18 mouse cellular contexts compared by ENCODE assay signal in the genomic region with DNA sequence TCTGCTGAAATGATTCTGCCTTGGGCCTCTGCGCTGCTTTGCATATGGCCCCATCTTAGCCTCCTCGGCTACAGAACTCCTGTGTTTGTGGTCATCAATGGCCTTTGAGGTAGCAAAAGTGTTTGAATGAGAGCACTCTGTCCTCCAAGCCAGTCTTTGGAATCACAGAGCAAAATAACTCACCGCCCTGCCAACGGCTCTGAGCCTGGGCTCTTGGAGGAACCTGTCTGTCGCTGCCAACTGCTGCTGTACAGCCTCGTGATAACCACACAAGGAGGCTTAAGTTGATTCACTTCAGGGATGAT. TPM values are rescaled to one million over a fixed set of nuclear protein-coding genes. Genes with fewer than 3 reads are reported as not detected.
DNase-seq lines count a peak whose midpoint lies in the region; ATAC-seq and TF ChIP-seq lines count a peak whose summit lies in the region.
"Had no signal": no experiment of that assay in that cellular context is flagged by ENCODE, and none has a peak within 500 bp of the region (broad histone marks: within the 10 kb centered on the region; RNA-seq: fewer than 3 reads in every experiment).

No protein-coding gene starts in this region.

- DNase-seq in cerebellum, adult 8-10 months, result peak; percentile 13
- DNase-seq in cerebellum, adult 11-12 months, result no peak
- DNase-seq in layer of hippocampus, adult 2 months (ENCODE audit: low spot score in 2 of 2), result no peak
- DNase-seq in layer of hippocampus, adult 18-20 months (ENCODE audit: low spot score in 2 of 2), result no peak
- peak; percentile 12 to 28 for DNase-seq in spleen, postnatal 10 days (ENCODE audit: low spot score in 2 of 2)
- no peak for DNase-seq in spleen, postnatal 14 days (ENCODE audit: low spot score in 2 of 2)
- DNase-seq in stomach, postnatal 0 days (ENCODE audit: low spot score), result no peak
- DNase-seq in frontal cortex, adult 2 months (ENCODE audit: extremely low spot score in 1 of 2, low spot score in 1 of 2), result no peak
- DNase-seq: kidney, postnatal 36 days; right cerebral cortex, postnatal 14 days; thymus, adult 18-20 months had no signal

- H3K36me3 ChIP-seq in stomach, postnatal 0 days (ENCODE audit: control insufficient read depth, insufficient read depth, low read length), result no peaks in the 10 kb centered on the region
- H3K36me3 ChIP-seq: neural tube, embryonic 13.5 days had no signal

- H3K4me1 ChIP-seq in stomach, postnatal 0 days (replicated peaks; ENCODE audit: control insufficient read depth, insufficient read depth), result 0 out of 2 replicates have a peak, but pooled peaks cover 3% of the 10 kb centered on the region

- no peak overlapping the region for H3K4me2 ChIP-seq in stomach, postnatal 0 days (replicated peaks; ENCODE audit: low read depth)
- H3K4me2 ChIP-seq: midbrain, embryonic 11.5 days; neural tube, embryonic 13.5 days had no signal

- H3K9ac ChIP-seq in stomach, postnatal 0 days (ENCODE audit: low read length), result no peak overlapping the region
- H3K9ac ChIP-seq: liver, embryonic 14.5 days; neural tube, embryonic 13.5 days had no signal

- TF ChIP-seq CTCF in layer of hippocampus, adult 2 months (conservative IDR thresholded peaks at IDR 0.05), result no peak
- TF ChIP-seq CTCF in stomach, postnatal 0 days (IDR thresholded peaks at IDR 0.05; ENCODE audit: low read depth), result no peak

- peak overlapping the region; percentile 81 for H3K27ac ChIP-seq in layer of hippocampus, adult 2 months
- H3K27ac ChIP-seq in stomach, postnatal 0 days (replicated peaks), result peak overlapping the region; percentile 40; the same call in 1 of the 2 replicates
- H3K27ac ChIP-seq: liver, embryonic 14.5 days; neural tube, embryonic 13.5 days had no signal

- H3K27me3 ChIP-seq in stomach, postnatal 0 days (ENCODE audit: control insufficient read depth, insufficient read depth, low read length), result no peaks in the 10 kb centered on the region

- ATAC-seq in stomach, postnatal 0 days (ENCODE audit: low FRiP score, low TSS enrichment), result no peak
- ATAC-seq: intestine, embryonic 16.5 days had no signal

- H3K4me3 ChIP-seq in layer of hippocampus, adult 2 months, result no peak overlapping the region
- H3K4me3 ChIP-seq in stomach, postnatal 0 days (ENCODE audit: low read depth, low read length), result no peak overlapping the region
- H3K4me3 ChIP-seq: erythroblast, embryonic 14.5 days; neural tube, embryonic 13.5 days had no signal

- no peaks in the 10 kb centered on the region for H3K9me3 ChIP-seq in stomach, postnatal 0 days (ENCODE audit: control insufficient read depth, low read length)
- H3K9me3 ChIP-seq: neural tube, embryonic 13.5 days had no signal

- WGBS in stomach, postnatal 0 days, result 57% methylated on average over 6 of the region's 6 CpGs

- no peak for TF ChIP-seq EP300 in stomach, postnatal 0 days (optimal IDR thresholded peaks at IDR 0.05)

RNA-seq across cellular contexts. Expression of a gene that starts 7.8 kb away (rescaled TPM):
- 10 to 100 TPM; 42.8 to 43.8 TPM for total RNA-seq in layer of hippocampus, adult 2 months (2021)
- 10 to 100 TPM; 46.3 to 48.5 TPM for total RNA-seq in layer of hippocampus, adult 18-20 months (2021)
- 31.2 and 32.2 TPM in 2 replicates for polyA plus RNA-seq in stomach, postnatal 0 days (2015; fragmentation: Nextera tagmentation; extraction: Ambion mirVana)
- 40.3 and 41.5 TPM in 2 replicates for polyA plus RNA-seq in frontal cortex, adult 2 months (2012; rRNA removed)

RNA-seq across cellular contexts. Expression of a gene that starts 50.7 kb away (rescaled TPM):
- total RNA-seq in layer of hippocampus, adult 2 months (2021), result 1 to 10 TPM; 2.6 to 4.5 TPM
- total RNA-seq in layer of hippocampus, adult 18-20 months (2021), result 1 to 10 TPM; 1.3 to 2.4 TPM
- polyA plus RNA-seq in stomach, postnatal 0 days (2015; fragmentation: Nextera tagmentation; extraction: Ambion mirVana), result 5.4 TPM in 2 replicates
- 5.2 and 8.1 TPM in 2 replicates for polyA plus RNA-seq in frontal cortex, adult 2 months (2012; rRNA removed)

RNA-seq across cellular contexts. Expression of a gene that starts 50.9 kb away (rescaled TPM):
- total RNA-seq in layer of hippocampus, adult 2 months (2021), result 10 to 100 TPM; 36.8 to 42.2 TPM
- total RNA-seq in layer of hippocampus, adult 18-20 months (2021), result 10 to 100 TPM; 38.0 to 43.9 TPM
- 31.0 and 35.8 TPM in 2 replicates for polyA plus RNA-seq in stomach, postnatal 0 days (2015; fragmentation: Nextera tagmentation; extraction: Ambion mirVana)
- 46.3 and 53.0 TPM in 2 replicates for polyA plus RNA-seq in frontal cortex, adult 2 months (2012; rRNA removed)

RNA-seq across cellular contexts. Expression of a gene that starts 54.0 kb away (rescaled TPM):
- total RNA-seq in layer of hippocampus, adult 2 months (2021), result 1 to 10 TPM in 1 of 2 experiments, under 1 TPM in 1; 0.87 to 1.3 TPM
- 1 to 10 TPM in 1 of 2 experiments, not detected in 1; 1.6 TPM for total RNA-seq in layer of hippocampus, adult 18-20 months (2021)
- 0.56 and 0.91 TPM in 2 replicates for polyA plus RNA-seq in stomach, postnatal 0 days (2015; fragmentation: Nextera tagmentation; extraction: Ambion mirVana)
- 1.3 and 1.6 TPM in 2 replicates for polyA plus RNA-seq in frontal cortex, adult 2 months (2012; rRNA removed)
- total RNA-seq: ES-E14; left cerebral cortex, postnatal 14 days had no signal
- polyA plus RNA-seq: erythroblast, embryonic 14.5 days had no signal

Comparison
In these comparisons a context has a peak if more than half of its experiments do, and no peak if none do; other contexts are left out.
1. DNase-seq: peak in cerebellum, adult 8-10 months (single experiment) and spleen, postnatal 10 days (2 of 2); none in cerebellum, adult 11-12 months (single experiment), layer of hippocampus, adult 2 months (0 of 2), layer of hippocampus, adult 18-20 months (0 of 2), spleen, postnatal 14 days (0 of 2), stomach, postnatal 0 days (single experiment) and frontal cortex, adult 2 months (0 of 2).